Mouse (Mus musculus) ES-E14 (cell line): ENCODE data around the gene Rora.

Experiments used
- CHD2 ChIP-seq: IDR thresholded peaks from 2 replicates; pipeline ENCODE4 v1.6.1; 2014; ENCODE audit warnings: mild to moderate bottlenecking, low read depth, low read length, inconsistent platforms
- HCFC1 ChIP-seq: IDR thresholded peaks from 2 replicates; pipeline ENCODE4 v1.6.1; 2012; ENCODE audit warnings: low read length, inconsistent platforms, borderline replicate concordance; ENCODE audit not compliant: insufficient read depth
- MAFK ChIP-seq: IDR thresholded peaks from 2 replicates; pipeline ENCODE4 v1.6.1; 2014; ENCODE audit warnings: mild to moderate bottlenecking, low read depth, low read length, inconsistent platforms; ENCODE audit not compliant: insufficient read depth
- ZC3H11A ChIP-seq: IDR thresholded peaks from 2 replicates; pipeline ENCODE4 v1.6.1; 2012; ENCODE audit warnings: low read depth, mild to moderate bottlenecking, inconsistent platforms, low read length, borderline replicate concordance
- ZNF384 ChIP-seq: IDR thresholded peaks from 2 replicates; pipeline ENCODE4 v1.6.1; 2012; ENCODE audit warnings: low read depth, low read length, inconsistent platforms

GRCm38 (mm10) chr9:69290881-69291450 lies 637.4 kb downstream of the Rora start:
- no peak for TF ChIP-seq MAFK
- no peak for TF ChIP-seq ZC3H11A
- TF ChIP-seq CHD2: no peak
- TF ChIP-seq HCFC1: no peak
- TF ChIP-seq ZNF384: no peak
